Comparison of ENCODE assay signal across 26 mouse cellular contexts in the genomic region with DNA sequence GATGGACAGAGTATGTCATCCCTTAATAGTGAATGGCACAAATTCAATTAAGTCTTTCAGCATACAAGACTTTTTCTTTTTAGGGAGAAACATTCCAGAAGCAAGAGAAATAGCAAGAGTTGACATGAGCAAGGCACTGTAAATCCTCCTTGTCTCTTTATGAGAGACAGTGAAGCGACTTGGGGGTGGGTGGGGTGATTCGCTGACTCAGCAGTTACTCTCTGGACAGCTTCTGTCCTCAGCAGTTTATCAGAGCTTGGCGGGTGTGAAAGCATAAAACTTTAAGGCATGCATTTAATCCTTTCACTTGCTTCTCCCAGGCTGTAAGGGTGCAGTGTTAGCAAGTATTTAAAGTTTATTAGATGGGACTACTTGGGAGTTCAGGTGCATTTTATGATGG.
A peak's percentile ranks its signal among the peaks of the same experiment; 100 is the strongest.
DNase-seq lines count a peak whose midpoint lies in the region; ATAC-seq and TF ChIP-seq lines count a peak whose summit lies in the region.
"Had no signal": no experiment of that assay in that cellular context is flagged by ENCODE, and none has a peak within 500 bp of the region (broad histone marks: within the 10 kb centered on the region; RNA-seq: fewer than 3 reads in every experiment).

No protein-coding gene starts in this region.

- no peaks in the 10 kb centered on the region for H3K27me3 ChIP-seq in hindbrain, embryonic 11.5 days (ENCODE audit: control insufficient read depth, insufficient read depth, low read length)
- H3K27me3 ChIP-seq in hindbrain, embryonic 12.5 days: no peaks in the 10 kb centered on the region
- no peaks in the 10 kb centered on the region for H3K27me3 ChIP-seq in lung, embryonic 14.5 days (ENCODE audit: insufficient read depth, low read length)
- H3K27me3 ChIP-seq in MEL (ENCODE audit: control insufficient read depth in 1 of 2, insufficient read depth in 2 of 2, low read length in 2 of 2): no peaks in the 10 kb centered on the region
- H3K27me3 ChIP-seq: embryonic facial prominence, embryonic 13.5 days; forebrain, embryonic 12.5 days; forebrain, embryonic 15.5 days had no signal

- peak; percentile 2 for DNase-seq in hindbrain, embryonic 11.5 days (ENCODE audit: low spot score)
- DNase-seq in lung, embryonic 14.5 days: peak; percentile 32
- DNase-seq in lung, adult 18-20 months: no peak
- DNase-seq in MEL (ENCODE audit: low read depth, low spot score): no peak
- no peak for DNase-seq in frontal cortex, adult 2 months (ENCODE audit: extremely low spot score in 1 of 2, low spot score in 1 of 2)
- DNase-seq: adrenal gland, adult 8-10 months; adrenal gland, postnatal 25 days; cerebellum, adult 11-12 months; cerebellum, adult 8-10 months; cerebellum, postnatal 10 days; cerebellum, postnatal 36 days; embryo, embryonic 11 days; gastrocnemius, postnatal 10 days; gastrocnemius, postnatal 36 days; heart, adult 11 months had no signal

- no peak overlapping the region for H3K4me3 ChIP-seq in hindbrain, embryonic 11.5 days (ENCODE audit: low read depth, low read length)
- no peak overlapping the region for H3K4me3 ChIP-seq in hindbrain, embryonic 12.5 days
- no peak overlapping the region for H3K4me3 ChIP-seq in lung, embryonic 14.5 days (ENCODE audit: low read depth, low read length)
- no peak overlapping the region for H3K4me3 ChIP-seq in MEL (ENCODE audit: control insufficient read depth in 1 of 2, insufficient read depth in 1 of 2, low read depth in 2 of 2, low read length in 2 of 2)
- H3K4me3 ChIP-seq: embryonic facial prominence, embryonic 10.5 days; embryonic facial prominence, embryonic 13.5 days; erythroblast, embryonic 14.5 days; forebrain, embryonic 12.5 days; forebrain, embryonic 15.5 days had no signal

- no peaks in the 10 kb centered on the region for H3K36me3 ChIP-seq in hindbrain, embryonic 11.5 days (ENCODE audit: control insufficient read depth, insufficient read depth, low read length)
- H3K36me3 ChIP-seq in hindbrain, embryonic 12.5 days: no peaks in the 10 kb centered on the region
- H3K36me3 ChIP-seq in lung, embryonic 14.5 days (ENCODE audit: insufficient read depth): no peaks in the 10 kb centered on the region
- no peaks in the 10 kb centered on the region for H3K36me3 ChIP-seq in MEL (ENCODE audit: control insufficient read depth in 1 of 2, insufficient read depth in 2 of 2, low read length in 2 of 2)
- H3K36me3 ChIP-seq: embryonic facial prominence, embryonic 10.5 days; embryonic facial prominence, embryonic 13.5 days; forebrain, embryonic 12.5 days; forebrain, embryonic 15.5 days had no signal

- H3K27ac ChIP-seq in hindbrain, embryonic 11.5 days (ENCODE audit: low read depth, low read length): no peak overlapping the region
- H3K27ac ChIP-seq in hindbrain, embryonic 12.5 days: no peak overlapping the region
- H3K27ac ChIP-seq in lung, embryonic 14.5 days (ENCODE audit: low read depth): no peak overlapping the region
- H3K27ac ChIP-seq in MEL (ENCODE audit: control insufficient read depth, low read depth, low read length): no peak overlapping the region
- H3K27ac ChIP-seq: embryonic facial prominence, embryonic 10.5 days; embryonic facial prominence, embryonic 13.5 days; forebrain, embryonic 12.5 days; forebrain, embryonic 15.5 days; hindbrain, embryonic 14.5 days; hindbrain, postnatal 0 days had no signal

- H3K4me1 ChIP-seq in hindbrain, embryonic 11.5 days (replicated peaks; ENCODE audit: control insufficient read depth, insufficient read depth, low read length): no peaks in the 10 kb centered on the region
- H3K4me1 ChIP-seq in hindbrain, embryonic 12.5 days: no peaks in the 10 kb centered on the region
- H3K4me1 ChIP-seq in lung, embryonic 14.5 days (ENCODE audit: insufficient read depth): no peaks in the 10 kb centered on the region
- no peaks in the 10 kb centered on the region for H3K4me1 ChIP-seq in MEL (ENCODE audit: control insufficient read depth in 1 of 2, insufficient read depth in 2 of 2, low read length in 2 of 2)
- H3K4me1 ChIP-seq: embryonic facial prominence, embryonic 10.5 days; embryonic facial prominence, embryonic 13.5 days; forebrain, embryonic 12.5 days; forebrain, embryonic 15.5 days had no signal

- no peak for ATAC-seq in hindbrain, embryonic 11.5 days (ENCODE audit: low FRiP score)
- ATAC-seq in hindbrain, embryonic 12.5 days (ENCODE audit: low FRiP score): no peak
- peak; percentile 47; the same call in 1 of the 2 replicates for ATAC-seq in lung, embryonic 14.5 days (ENCODE audit: insufficient read depth)
- ATAC-seq: activated CD4-positive, CD25-positive, alpha-beta regulatory T cell, adult 4 months; forebrain, embryonic 15.5 days; hindbrain, postnatal 0 days; inflammation-experienced regulatory T-cells, adult 6 months had no signal

- TF ChIP-seq EP300 in MEL (IDR thresholded peaks at IDR 0.05; ENCODE audit: low read depth in 1 of 2, low read length in 2 of 2): no peak

- TF ChIP-seq RAD21 in MEL (IDR thresholded peaks at IDR 0.05; ENCODE audit: low read depth, low read length): no peak

- WGBS in hindbrain, embryonic 11.5 days: 80% methylated on average over 3 of the region's 3 CpGs
- 74% methylated on average over 3 of the region's 3 CpGs for WGBS in hindbrain, embryonic 12.5 days
- WGBS in lung, embryonic 14.5 days: 52% methylated on average over 3 of the region's 3 CpGs

- no peaks in the 10 kb centered on the region for H3K9me3 ChIP-seq in hindbrain, embryonic 11.5 days (ENCODE audit: control insufficient read depth, low read length)
- H3K9me3 ChIP-seq in hindbrain, embryonic 12.5 days (replicated peaks): no peaks in the 10 kb centered on the region
- no peaks in the 10 kb centered on the region for H3K9me3 ChIP-seq in lung, embryonic 14.5 days (ENCODE audit: low read depth, low read length)
- no peaks in the 10 kb centered on the region for H3K9me3 ChIP-seq in MEL (replicated peaks; ENCODE audit: insufficient read depth, low read length)
- H3K9me3 ChIP-seq: embryonic facial prominence, embryonic 10.5 days; embryonic facial prominence, embryonic 13.5 days; forebrain, embryonic 12.5 days; forebrain, embryonic 15.5 days had no signal

- no peak overlapping the region for H3K9ac ChIP-seq in hindbrain, embryonic 11.5 days (ENCODE audit: low read depth, low read length)
- H3K9ac ChIP-seq in hindbrain, embryonic 12.5 days: no peak overlapping the region
- H3K9ac ChIP-seq in lung, embryonic 14.5 days: no peak overlapping the region
- no peak overlapping the region for H3K9ac ChIP-seq in MEL (ENCODE audit: control insufficient read depth, low read depth, low read length, poor library complexity, severe bottlenecking)
- H3K9ac ChIP-seq: embryonic facial prominence, embryonic 13.5 days; forebrain, embryonic 12.5 days; forebrain, embryonic 15.5 days; hindbrain, embryonic 14.5 days had no signal

- H3K79me2 ChIP-seq in MEL (ENCODE audit: control insufficient read depth, insufficient read depth, low read length, poor library complexity): no peaks in the 10 kb centered on the region

- TF ChIP-seq POLR2A in MEL (IDR thresholded peaks at IDR 0.05; ENCODE audit: control insufficient read depth in 1 of 2, insufficient read depth in 1 of 2, low read depth in 1 of 2, low read length in 2 of 2, poor library complexity in 1 of 2): no peak

- TF ChIP-seq CTCF in lung, embryonic 14.5 days (IDR thresholded peaks at IDR 0.05; ENCODE audit: low read depth): no peak
- no peak for TF ChIP-seq CTCF in MEL (IDR thresholded peaks at IDR 0.05 in 2 of 3, conservative IDR thresholded peaks at IDR 0.05 in 1 of 3; ENCODE audit: control insufficient read depth in 1 of 3, insufficient read depth in 1 of 3, low read depth in 2 of 3, low read length in 3 of 3, poor library complexity in 1 of 3, severe bottlenecking in 1 of 3)

- no peak overlapping the region for H3K4me2 ChIP-seq in hindbrain, embryonic 11.5 days (replicated peaks; ENCODE audit: low read depth, low read length)
- no peak overlapping the region for H3K4me2 ChIP-seq in hindbrain, embryonic 12.5 days (replicated peaks)
- no peak overlapping the region for H3K4me2 ChIP-seq in lung, embryonic 14.5 days
- H3K4me2 ChIP-seq: embryonic facial prominence, embryonic 13.5 days; forebrain, embryonic 12.5 days; forebrain, embryonic 15.5 days; heart, embryonic 11.5 days; hindbrain, embryonic 14.5 days had no signal

TF ChIP-seq in MEL, 35 proteins besides CTCF, POLR2A, EP300 and RAD21:
- TF ChIP-seq MAFK (IDR thresholded peaks at IDR 0.05; ENCODE audit: borderline replicate concordance, low read depth, low read length) (peak; percentile 80), NRF1 (IDR thresholded peaks at IDR 0.05; ENCODE audit: insufficient read depth, low read depth, low read length, poor library complexity, severe bottlenecking) (no peak), TBP (IDR thresholded peaks at IDR 0.05; ENCODE audit: low read depth, low read length) (no peak)

Comparison
In these comparisons a context has a peak if more than half of its experiments do, and no peak if none do; other contexts are left out.
1. DNase-seq: peak in hindbrain, embryonic 11.5 days (single experiment) and lung, embryonic 14.5 days (single experiment); none in lung, adult 18-20 months (0 of 2), MEL (single experiment) and frontal cortex, adult 2 months (0 of 2).